Mouse (Mus musculus): ENCODE results near the gene Ctbs. TPM values are rescaled to one million over a fixed set of nuclear protein-coding genes. Genes with fewer than 3 reads are reported as not detected.
A peak's percentile ranks its signal among the peaks of the same experiment; 100 is the strongest.

The Ctbs gene
- 2.9 and 5.0 TPM in 2 replicates for total RNA-seq (2014; fragmentation: Nextera tagmentation)
- 7.0 and 13.1 TPM in 2 replicates for total RNA-seq (2017)

DNA sequence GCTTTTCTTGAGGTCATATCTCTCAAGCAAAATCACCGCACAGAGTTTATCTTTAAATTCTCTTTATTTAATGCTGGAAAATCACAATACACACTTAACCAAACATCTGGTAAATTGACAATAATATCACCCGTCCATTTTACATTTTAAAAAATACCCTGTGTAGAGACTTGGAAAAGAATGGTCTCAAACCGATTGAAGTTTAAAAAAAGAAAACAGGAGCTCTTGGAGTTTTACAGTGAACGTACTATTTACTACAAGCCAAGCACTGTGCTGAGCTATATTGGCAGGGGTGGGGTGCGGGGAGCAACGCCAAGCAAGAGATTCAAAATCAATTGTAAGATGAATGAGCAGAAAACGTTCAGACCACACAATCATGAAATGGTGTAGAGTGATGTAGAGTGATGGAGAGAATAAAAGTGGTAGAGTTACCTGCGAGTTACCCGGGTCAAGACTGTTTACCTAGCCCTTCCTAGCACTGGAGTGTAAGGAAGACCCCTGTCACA, at the start of gene Ctbs:
TSS of gene Ctbs (plus strand) at position 51 of the 506 bp plus-strand sequence.
- peak; percentile 3; the same call in 1 of the 2 replicates for ATAC-seq (replicated peaks; ENCODE audit: low FRiP score, low TSS enrichment, poor library complexity, severe bottlenecking)

DNA sequence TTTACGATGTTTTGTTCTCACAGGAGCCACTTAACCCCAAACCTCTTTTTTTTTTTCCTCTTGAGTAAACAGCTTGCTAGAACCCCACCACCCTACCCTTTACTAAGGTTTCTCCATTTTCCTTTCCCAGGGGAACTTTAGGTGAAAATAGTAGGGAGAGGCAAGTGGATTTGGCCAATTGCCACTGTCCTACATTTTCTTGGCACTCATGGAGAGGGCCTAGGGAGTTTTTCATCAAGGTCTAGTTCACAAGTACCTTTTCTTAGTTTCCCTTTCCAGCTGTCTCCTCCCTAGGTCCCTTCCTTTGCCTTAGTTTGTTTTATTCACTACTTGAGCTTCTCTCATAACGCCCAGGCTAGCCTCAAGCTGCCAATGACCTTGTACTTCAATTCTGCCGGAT, 45.8 kb upstream of the Ctbs start:
- ATAC-seq (replicated peaks; ENCODE audit: low FRiP score, low TSS enrichment, poor library complexity, severe bottlenecking), result no peak

DNA sequence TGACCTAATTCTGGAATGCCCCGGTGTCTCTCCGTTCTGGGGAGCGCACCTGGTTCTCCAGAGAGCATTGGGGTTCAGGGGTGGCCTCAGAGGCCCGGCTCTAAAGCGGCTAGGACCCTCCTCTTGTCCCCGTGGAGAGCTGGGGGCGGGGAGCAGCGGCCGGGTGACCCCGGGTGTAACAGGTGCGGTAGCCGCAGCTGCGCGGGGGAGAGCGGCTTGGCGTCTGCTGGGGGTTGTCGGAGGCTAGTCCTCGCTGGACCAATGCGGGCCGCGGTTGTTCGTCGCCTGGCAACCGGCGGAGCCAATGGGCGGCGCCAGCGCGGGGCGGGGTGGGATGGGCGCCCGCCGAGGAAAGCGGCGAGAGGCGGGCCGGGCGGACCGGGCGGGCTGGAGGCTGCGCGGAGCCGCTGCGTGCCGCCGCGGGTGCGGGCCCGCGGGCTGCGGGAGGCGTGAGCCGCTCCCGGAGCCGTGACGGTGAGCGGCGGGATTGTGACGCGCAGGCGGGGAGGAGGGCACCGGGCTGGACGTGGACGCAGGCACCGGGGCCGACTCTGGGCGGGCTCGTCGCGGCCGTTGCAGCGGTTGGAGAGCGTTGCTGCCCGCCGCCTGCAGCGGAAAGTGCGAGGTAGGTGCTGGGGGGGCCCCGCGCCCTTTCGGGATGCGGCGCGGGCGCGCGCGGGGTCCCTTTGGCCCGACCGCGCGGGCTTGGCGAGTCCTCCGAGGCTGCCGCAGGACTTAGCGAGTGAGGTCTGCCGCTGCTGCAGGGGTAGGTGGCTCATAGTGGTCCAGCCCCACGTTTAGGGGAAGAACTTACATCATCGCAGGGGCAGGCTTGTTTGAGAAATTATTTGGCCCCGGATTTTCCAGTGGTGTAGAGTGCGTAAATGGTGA, 45.0 kb upstream of the Ctbs start, which contains the start of gene Ssx2ip:
TSS of gene Ssx2ip (plus strand) at position 332 of the 891 bp plus-strand sequence.
- peak; percentile 89 for ATAC-seq (replicated peaks; ENCODE audit: low FRiP score, low TSS enrichment, poor library complexity, severe bottlenecking)

DNA sequence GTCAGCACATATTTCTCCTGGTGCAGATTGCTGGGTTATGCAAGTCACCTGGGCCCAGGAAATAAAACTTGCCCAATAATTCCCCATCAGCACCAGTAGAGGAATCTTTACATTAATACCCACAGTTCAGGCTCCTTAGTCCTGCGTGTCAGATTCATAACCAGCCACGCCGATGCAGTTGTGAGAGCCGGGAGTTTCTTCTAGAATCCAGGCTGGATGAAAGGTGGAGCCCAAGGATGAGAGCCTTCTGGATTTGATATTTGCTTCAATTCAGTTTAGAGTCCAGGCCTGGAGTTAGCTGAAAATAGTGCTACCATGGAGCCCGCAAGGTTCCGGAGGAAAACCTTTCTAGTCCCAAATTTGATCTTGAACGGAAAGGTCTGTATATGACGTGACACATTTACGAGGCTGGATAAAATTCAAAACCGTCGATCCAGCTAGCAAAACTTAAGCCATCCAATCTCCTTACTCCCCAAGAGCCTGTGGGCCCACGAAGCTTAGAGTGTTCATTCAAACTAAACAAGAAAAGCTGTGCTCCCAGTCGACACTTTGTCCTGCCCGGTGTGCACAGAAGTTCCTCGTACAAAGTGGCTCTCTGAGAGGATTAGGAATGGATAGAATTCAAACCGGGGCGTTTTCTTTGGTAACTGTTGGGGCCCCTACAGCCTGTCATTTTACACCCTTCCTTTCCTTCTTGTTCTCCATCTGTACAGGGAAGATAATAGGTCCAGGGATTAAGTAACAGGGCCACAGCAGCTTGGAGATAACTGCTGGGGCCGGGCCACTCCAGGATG, 44.2 kb upstream of the Ctbs start:
- ATAC-seq (replicated peaks; ENCODE audit: low FRiP score, low TSS enrichment, poor library complexity, severe bottlenecking), result peak; percentile 83

DNA sequence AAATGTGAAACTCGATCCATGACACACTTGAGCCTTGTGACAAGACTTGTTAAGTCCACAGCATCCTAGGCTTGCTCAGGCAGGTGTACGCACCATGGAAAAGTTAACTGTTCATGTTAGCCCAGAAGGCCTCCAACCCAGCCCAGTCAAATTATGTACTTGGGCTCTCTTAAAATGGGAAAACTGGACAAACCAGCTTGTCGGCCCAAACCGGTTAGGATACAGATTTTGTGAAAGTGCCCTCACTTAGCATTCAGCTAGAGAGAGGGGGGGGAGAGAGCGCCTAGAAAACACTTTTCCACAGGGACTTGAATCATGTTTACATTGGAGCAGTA, 43.6 kb upstream of the Ctbs start:
- no peak for ATAC-seq (replicated peaks; ENCODE audit: low FRiP score, low TSS enrichment, poor library complexity, severe bottlenecking)

- no peak for ATAC-seq (replicated peaks; ENCODE audit: low FRiP score, low TSS enrichment, poor library complexity, severe bottlenecking)
Observed at GRCm38 (mm10) chr3:146407086-146407721, 42.4 kb upstream of the Ctbs start.

- ATAC-seq (replicated peaks; ENCODE audit: low FRiP score, low TSS enrichment, poor library complexity, severe bottlenecking), result peak; percentile 43
Observed at GRCm38 (mm10) chr3:146410114-146410513, 39.5 kb upstream of the Ctbs start.

- no peak for ATAC-seq (replicated peaks; ENCODE audit: low FRiP score, low TSS enrichment, poor library complexity, severe bottlenecking)
Observed at GRCm38 (mm10) chr3:146412008-146412407, 37.6 kb upstream of the Ctbs start.

DNA sequence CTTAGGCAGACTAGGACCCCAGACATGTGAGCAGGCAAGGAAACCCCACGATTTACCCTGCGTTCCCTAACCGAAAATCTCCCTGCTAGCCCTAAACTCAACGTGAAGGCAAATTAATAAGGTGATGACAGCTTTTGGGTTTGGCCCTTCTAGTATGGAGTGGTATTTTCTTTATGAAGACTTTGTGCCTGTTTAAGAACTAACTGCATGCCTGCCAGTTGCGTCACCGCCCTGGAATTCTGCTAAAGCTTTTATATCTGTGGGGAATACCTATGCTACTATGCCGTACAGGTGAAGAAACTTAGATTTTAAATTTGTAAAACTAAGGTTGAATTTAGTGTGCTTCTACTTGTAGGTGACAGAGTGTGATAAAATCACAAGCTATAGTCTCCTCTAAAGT, 37.1 kb upstream of the Ctbs start:
- ATAC-seq (replicated peaks; ENCODE audit: low FRiP score, low TSS enrichment, poor library complexity, severe bottlenecking), result no peak

DNA sequence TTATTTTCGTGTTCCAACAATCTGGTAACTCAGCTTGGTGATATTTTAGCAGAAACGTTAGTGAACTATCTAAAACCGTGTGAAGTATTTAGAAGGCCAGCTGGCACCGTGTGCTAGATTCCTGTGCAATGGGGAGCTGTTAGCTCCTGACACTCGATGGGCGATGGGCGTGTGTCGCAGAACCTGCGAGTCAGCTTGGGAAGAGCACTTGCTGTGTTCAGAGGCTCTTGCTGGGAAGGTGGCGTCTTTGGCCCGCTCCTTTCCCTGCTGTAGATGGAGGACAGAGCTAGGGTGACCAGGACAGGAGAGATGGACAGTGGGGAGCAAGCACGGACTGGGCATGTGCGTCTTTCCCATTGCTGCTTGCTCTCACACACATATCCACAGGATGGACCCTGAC, 36.6 kb upstream of the Ctbs start:
- ATAC-seq (replicated peaks; ENCODE audit: low FRiP score, low TSS enrichment, poor library complexity, severe bottlenecking), result no peak

DNA sequence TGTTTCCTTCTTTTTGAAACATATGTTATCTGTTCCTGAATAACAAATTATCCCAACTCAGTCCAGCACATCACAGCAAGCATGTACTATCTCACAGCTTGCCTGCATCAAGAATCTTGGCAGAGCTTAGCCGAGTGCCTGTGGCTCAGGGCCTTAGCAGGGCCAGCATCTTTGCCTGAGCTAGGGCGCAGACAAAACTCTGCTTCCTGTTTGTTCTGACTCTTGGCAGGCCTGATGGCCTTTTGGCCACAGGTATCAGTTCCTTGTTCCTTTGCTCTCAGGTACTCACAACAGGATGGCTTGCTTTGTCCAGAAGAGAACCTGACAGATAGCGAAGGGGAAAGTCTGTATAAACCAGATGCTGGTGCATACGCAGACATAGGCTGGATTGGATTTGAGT, 35.6 kb upstream of the Ctbs start:
- no peak for ATAC-seq (replicated peaks; ENCODE audit: low FRiP score, low TSS enrichment, poor library complexity, severe bottlenecking)

- ATAC-seq (replicated peaks; ENCODE audit: low FRiP score, low TSS enrichment, poor library complexity, severe bottlenecking), result no peak
Observed at GRCm38 (mm10) chr3:146414555-146414954, 35.0 kb upstream of the Ctbs start.

DNA sequence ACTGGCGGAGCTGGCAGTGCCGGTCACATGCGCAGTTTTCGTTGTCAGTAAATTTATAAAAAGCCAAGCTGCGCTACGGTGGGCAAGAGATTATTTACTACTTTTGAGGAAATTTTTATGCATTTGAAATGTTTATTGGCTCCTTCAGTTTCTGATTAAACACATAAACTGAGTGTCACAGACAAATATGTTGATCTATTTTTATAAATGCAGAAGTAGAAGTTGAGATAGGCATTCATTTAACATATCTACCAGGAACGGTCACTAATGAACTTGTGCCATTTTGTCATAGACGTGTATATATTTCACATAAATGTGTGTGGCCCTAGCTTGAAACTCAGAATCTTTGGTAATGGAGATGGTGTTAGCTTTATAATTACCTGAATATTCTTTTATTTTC, 31.7 kb upstream of the Ctbs start:
- no peak for ATAC-seq (replicated peaks; ENCODE audit: low FRiP score, low TSS enrichment, poor library complexity, severe bottlenecking)

DNA sequence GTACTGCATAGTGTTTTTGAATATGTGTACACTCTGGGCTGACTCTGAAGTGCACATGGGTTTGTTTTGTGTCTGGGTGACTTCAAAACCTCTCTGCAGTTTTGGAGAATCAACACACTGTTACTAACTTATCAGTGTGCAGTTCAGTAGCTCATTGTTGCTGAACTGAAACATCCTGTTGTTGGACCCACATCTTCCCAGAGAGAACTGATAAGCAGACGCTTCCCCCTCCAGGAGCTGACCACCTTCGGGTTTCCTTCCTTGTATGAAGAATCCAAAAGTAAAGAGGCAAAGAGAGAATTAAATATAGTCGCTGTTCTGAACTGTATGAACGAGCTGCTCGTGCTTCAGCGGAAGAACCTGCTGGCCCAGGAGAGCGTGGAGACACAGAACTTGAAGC, 30.7 kb upstream of the Ctbs start:
- ATAC-seq (replicated peaks; ENCODE audit: low FRiP score, low TSS enrichment, poor library complexity, severe bottlenecking), result no peak

DNA sequence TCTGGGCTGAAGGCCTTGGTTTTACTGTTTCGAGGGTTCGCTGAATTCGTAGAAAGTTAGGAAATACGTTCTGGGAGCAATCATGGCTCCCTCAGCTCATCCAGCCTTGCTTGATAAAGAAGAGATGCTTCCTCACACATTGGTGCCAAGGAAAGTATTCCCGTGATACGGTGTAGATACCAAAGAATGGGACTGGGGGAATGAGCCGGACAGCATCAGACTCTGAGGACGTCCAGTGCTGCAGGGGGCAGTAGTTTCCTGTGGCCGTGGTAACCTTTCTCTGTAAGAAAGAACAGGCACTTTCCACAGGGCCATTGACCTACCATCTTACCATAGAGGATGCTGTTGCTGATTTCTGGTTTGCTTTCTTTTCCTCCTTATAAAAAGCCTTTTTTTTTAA, 30.1 kb upstream of the Ctbs start:
- no peak for ATAC-seq (replicated peaks; ENCODE audit: low FRiP score, low TSS enrichment, poor library complexity, severe bottlenecking)

DNA sequence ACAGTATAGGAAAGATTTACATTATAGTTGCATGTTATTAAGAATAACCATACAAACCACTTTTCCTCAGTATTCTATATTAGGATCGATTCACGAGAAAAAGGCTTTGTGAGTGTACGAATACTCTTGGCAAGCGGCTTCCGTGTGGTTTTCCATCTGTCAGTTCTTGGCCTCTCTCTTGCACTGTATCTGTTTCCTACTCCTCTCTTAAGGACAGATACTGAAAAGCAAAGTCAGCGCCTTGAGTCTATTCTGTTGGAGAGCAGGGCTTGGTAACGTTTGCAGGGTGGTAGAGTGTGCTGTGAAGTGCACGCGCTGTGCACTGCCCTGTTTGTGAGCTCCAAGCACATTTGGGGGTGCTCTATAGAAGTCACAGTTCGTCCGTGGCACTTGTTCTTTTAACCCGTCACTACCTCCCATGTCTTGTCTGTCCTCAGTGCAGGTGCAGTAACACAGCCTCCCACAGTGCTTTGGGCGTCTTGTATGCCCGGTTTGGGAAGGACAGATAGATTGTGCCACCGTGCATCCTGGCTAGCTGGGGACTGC, 29.5 kb upstream of the Ctbs start:
- ATAC-seq (replicated peaks; ENCODE audit: low FRiP score, low TSS enrichment, poor library complexity, severe bottlenecking), result no peak

DNA sequence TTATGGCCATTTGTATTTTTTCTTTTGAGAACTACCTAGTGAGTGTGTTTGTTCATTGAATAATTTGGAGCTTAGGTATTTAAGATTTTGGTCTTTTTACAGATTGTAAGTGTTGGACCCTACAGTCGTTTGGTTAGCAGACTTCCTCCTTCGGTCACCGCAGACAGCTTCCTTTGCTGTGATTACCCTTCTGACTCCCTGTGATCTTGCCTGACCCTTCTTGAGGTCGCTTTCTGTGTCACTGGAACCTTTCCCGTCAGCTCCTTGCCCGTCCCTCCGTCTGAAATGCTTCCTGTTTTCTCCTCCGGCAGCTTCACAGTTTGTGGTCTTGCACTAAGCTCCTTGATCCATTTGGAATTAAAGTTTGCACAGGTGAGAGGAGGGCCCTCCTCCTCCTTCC, 27.8 kb upstream of the Ctbs start:
- no peak for ATAC-seq (replicated peaks; ENCODE audit: low FRiP score, low TSS enrichment, poor library complexity, severe bottlenecking)

DNA sequence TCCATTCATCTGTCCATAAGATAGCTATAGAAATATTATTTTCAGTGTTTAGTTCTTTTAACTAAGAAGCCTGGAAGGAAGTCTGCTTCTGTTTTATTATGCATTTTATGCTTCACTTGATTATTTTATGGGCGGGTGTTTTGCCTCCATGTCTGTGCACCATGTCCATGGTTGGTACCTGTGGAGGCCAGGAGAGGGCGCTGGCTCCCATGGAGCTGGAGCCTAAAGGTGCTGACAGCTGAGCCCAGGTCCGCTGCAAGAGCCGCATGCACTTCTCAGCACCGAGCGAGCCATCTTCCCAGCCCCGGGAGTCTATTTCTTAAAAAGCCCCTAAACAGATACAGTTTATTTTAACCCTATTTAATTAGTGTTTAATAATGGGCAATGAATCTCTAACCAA, 25.9 kb upstream of the Ctbs start:
- peak; percentile 57; the same call in 1 of the 2 replicates for ATAC-seq (replicated peaks; ENCODE audit: low FRiP score, low TSS enrichment, poor library complexity, severe bottlenecking)

DNA sequence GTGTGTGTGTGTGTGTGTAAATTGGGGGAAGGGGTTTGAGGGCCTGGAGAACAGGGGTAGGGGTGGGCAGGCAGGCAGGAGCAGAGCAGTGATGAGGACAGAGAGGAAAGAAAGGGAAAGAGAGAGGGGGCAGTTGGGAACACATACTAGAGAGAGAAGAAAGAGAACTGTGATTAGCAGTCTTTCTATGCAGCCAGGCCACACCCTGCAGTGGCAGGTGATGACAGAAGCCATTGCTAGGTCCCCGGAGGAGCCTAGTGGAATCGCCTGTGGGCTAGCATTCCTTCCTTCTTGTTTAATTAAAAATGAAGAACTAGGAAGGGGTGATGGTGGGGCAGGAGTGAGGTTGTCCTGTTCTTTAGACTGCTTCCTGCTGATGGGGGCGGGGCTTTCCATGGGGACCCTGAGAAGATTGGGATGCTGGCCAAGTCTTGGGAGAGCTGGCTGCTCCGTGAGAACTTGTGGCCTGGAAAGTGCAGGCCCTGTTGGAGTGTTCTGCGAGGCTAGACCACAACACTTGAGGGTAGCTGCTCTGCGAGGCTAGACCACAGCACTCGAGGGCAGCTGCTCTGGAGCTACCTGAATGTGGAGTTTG, 25.2 kb upstream of the Ctbs start:
- no peak for ATAC-seq (replicated peaks; ENCODE audit: low FRiP score, low TSS enrichment, poor library complexity, severe bottlenecking)
